In genomic region chr15:81072748-81073147, GRCm38 (mm10) we compare ENCODE assay signal across 8 mouse cellular contexts.
DNase-seq lines count a peak whose midpoint lies in the region; ATAC-seq and TF ChIP-seq lines count a peak whose summit lies in the region.

No protein-coding gene starts in this region.

- H3K9ac ChIP-seq in kidney, postnatal 0 days (ENCODE audit: low read depth, low read length), result no peak overlapping the region
- no peak overlapping the region for H3K9ac ChIP-seq in midbrain, embryonic 15.5 days

- peak; percentile 31 to 50 for DNase-seq in cerebellum, postnatal 10 days
- no peak for DNase-seq in cerebellum, adult 18-20 months
- DNase-seq in right cerebral cortex, postnatal 4 days, result peak; percentile 27
- no peak for DNase-seq in right cerebral cortex, postnatal 25 days
- DNase-seq in kidney, postnatal 0 days (ENCODE audit: low spot score), result peak; percentile 68
- peak; percentile 68 for DNase-seq in thymus, postnatal 4 days
- DNase-seq in left cerebral cortex, postnatal 14 days (ENCODE audit: low spot score in 2 of 2), result no peak

- no peak overlapping the region; the same call in 1 of the 2 replicates for H3K27ac ChIP-seq in kidney, postnatal 0 days
- H3K27ac ChIP-seq in midbrain, embryonic 15.5 days, result no peak overlapping the region

- ATAC-seq in kidney, postnatal 0 days (replicated peaks; ENCODE audit: low FRiP score, low read depth), result no peak
- no peak for ATAC-seq in midbrain, embryonic 15.5 days (replicated peaks)

- no peak overlapping the region for H3K4me2 ChIP-seq in kidney, postnatal 0 days (ENCODE audit: low read length)
- H3K4me2 ChIP-seq in midbrain, embryonic 15.5 days, result no peak overlapping the region

- no peaks in the 10 kb centered on the region for H3K4me1 ChIP-seq in kidney, postnatal 0 days (replicated peaks; ENCODE audit: insufficient read depth, low read length)
- H3K4me1 ChIP-seq in midbrain, embryonic 15.5 days, result no peaks in the 10 kb centered on the region

- no peaks in the 10 kb centered on the region for H3K36me3 ChIP-seq in kidney, postnatal 0 days (ENCODE audit: insufficient read depth, low read length)
- H3K36me3 ChIP-seq in midbrain, embryonic 15.5 days (replicated peaks), result no peaks in the 10 kb centered on the region

- H3K27me3 ChIP-seq in kidney, postnatal 0 days (ENCODE audit: insufficient read depth, low read length), result no peaks in the 10 kb centered on the region
- no peaks in the 10 kb centered on the region for H3K27me3 ChIP-seq in midbrain, embryonic 15.5 days (replicated peaks)

- no peaks in the 10 kb centered on the region for H3K9me3 ChIP-seq in kidney, postnatal 0 days (replicated peaks; ENCODE audit: low read length)
- no peaks in the 10 kb centered on the region for H3K9me3 ChIP-seq in midbrain, embryonic 15.5 days

- intact Hi-C loops in left cerebral cortex, postnatal 14 days (cut with DNase I), result no loop called here

- peak; percentile 78 for TF ChIP-seq CTCF in kidney, postnatal 0 days (IDR thresholded peaks at IDR 0.05; ENCODE audit: low read depth)

- no peak overlapping the region for H3K4me3 ChIP-seq in kidney, postnatal 0 days (replicated peaks; ENCODE audit: low read depth, low read length)
- H3K4me3 ChIP-seq in midbrain, embryonic 15.5 days, result no peak overlapping the region

- 85% methylated on average over 2 of the region's 2 CpGs for WGBS in kidney, postnatal 0 days
- WGBS in midbrain, embryonic 15.5 days, result 72% methylated on average over 2 of the region's 2 CpGs

Comparison
In these comparisons a context has a peak if more than half of its experiments do, and no peak if none do; other contexts are left out.
1. DNase-seq: peak in cerebellum, postnatal 10 days (2 of 2), right cerebral cortex, postnatal 4 days (single experiment), kidney, postnatal 0 days (single experiment) and thymus, postnatal 4 days (single experiment); none in cerebellum, adult 18-20 months (0 of 2), right cerebral cortex, postnatal 25 days (single experiment) and left cerebral cortex, postnatal 14 days (0 of 2).